Comparison of ENCODE assay signal across 13 mouse cellular contexts in the genomic region with DNA sequence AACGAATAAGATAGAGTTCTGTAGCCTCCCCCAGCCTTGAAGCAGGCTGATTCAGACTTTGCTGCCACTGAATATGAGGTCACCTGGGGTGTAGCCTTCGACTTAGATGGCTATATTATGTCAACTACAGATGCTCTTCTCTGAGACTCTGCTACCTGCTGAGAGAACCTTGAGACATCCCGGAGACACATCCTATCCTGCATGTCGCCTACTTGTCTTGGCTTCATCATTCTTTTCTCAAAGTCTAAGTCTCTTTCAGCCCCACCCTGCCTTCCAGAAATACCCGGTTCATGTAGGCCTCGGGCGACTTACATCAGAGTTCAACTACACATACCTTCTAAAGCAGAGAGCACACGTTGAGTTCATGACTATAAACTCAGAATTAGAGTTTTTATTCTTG. TPM values are rescaled to one million over a fixed set of nuclear protein-coding genes. Genes with fewer than 3 reads are reported as not detected.
"Had no signal": no experiment of that assay in that cellular context is flagged by ENCODE, and none has a peak within 500 bp of the region (broad histone marks: within the 10 kb centered on the region; RNA-seq: fewer than 3 reads in every experiment).

No protein-coding gene starts in this region.

- H3K4me3 ChIP-seq: layer of hippocampus, adult 2 months; neural tube, embryonic 15.5 days had no signal

- H3K4me2 ChIP-seq: neural tube, embryonic 15.5 days had no signal

- H3K27ac ChIP-seq: layer of hippocampus, adult 2 months; limb, embryonic 12.5 days; liver, embryonic 13.5 days; neural tube, embryonic 15.5 days had no signal

- DNase-seq: kidney, postnatal 10 days; kidney, postnatal 4 days; liver; liver, embryonic 13.5 days; liver, postnatal 0 days; right cerebral cortex, adult 18-20 months; right cerebral cortex, postnatal 25 days; thymus, postnatal 4 days had no signal

- ATAC-seq: liver, postnatal 0 days; midbrain, embryonic 16.5 days had no signal

- H3K36me3 ChIP-seq: liver, embryonic 13.5 days; neural tube, embryonic 15.5 days had no signal

- H3K9me3 ChIP-seq: limb, embryonic 12.5 days; liver, embryonic 13.5 days; neural tube, embryonic 15.5 days had no signal

- H3K27me3 ChIP-seq: limb, embryonic 12.5 days; neural tube, embryonic 15.5 days had no signal

- H3K9ac ChIP-seq: liver, embryonic 13.5 days; liver, postnatal 0 days; neural tube, embryonic 15.5 days had no signal

RNA-seq across cellular contexts. Expression of a gene that starts 39.9 kb away (rescaled TPM):
- polyA plus RNA-seq: neural tube, embryonic 11.5 days had no signal
